Mouse (Mus musculus): ENCODE data around the gene Poln. TPM values are rescaled to one million over a fixed set of nuclear protein-coding genes. Genes with fewer than 3 reads are reported as not detected.

Poln gene
- polyA plus RNA-seq, 1 experiment = 1.5 TPM

GRCm38 (mm10) chr5:34201396-34201795 is 32.1 kb upstream of the Poln start:
- Histone ChIP-seq H3K4me3 (ENCODE audit: insufficient read depth, low read length) (no peak overlapping the region), H3K27ac (ENCODE audit: insufficient read depth, low read depth, low read length) (no peak overlapping the region), H3K4me1 (ENCODE audit: control insufficient read depth, insufficient read depth, low read length) (no peaks in the 10 kb centered on the region)
- TF ChIP-seq POLR2A (IDR thresholded peaks at IDR 0.05; ENCODE audit: borderline replicate concordance, low read depth, low read length) (no peak), CTCF (IDR thresholded peaks at IDR 0.05; ENCODE audit: low read depth, low read length) (no peak)

DNA sequence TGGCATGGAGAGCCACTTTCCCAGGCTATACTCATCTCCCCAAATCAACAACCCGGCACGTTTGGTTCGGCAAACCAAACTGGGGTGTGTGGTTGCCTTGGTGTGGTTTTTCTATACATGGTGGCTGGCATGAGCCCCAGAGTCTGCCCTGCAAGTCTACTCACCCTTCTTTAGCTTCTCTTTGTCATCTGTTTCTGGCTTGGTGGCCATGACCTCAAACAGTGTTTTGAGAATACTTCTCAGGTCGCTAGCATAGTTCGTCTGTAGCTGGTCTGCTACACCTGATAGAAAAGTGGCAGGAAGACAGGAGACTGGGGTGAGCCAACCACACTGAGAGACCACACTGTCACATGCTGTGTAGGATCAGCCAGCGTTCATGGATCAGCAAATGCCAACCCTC is 29.4 kb upstream of the Poln start:
- Histone ChIP-seq H3K4me1 (ENCODE audit: control insufficient read depth, insufficient read depth, low read length) (peaks cover 11% of the 10 kb centered on the region), H3K4me3 (ENCODE audit: insufficient read depth, low read length) (no peak overlapping the region), H3K27ac (ENCODE audit: insufficient read depth, low read depth, low read length) (no peak overlapping the region)
- TF ChIP-seq CTCF (IDR thresholded peaks at IDR 0.05; ENCODE audit: low read depth, low read length) (no peak), POLR2A (IDR thresholded peaks at IDR 0.05; ENCODE audit: borderline replicate concordance, low read depth, low read length) (no peak)

DNA sequence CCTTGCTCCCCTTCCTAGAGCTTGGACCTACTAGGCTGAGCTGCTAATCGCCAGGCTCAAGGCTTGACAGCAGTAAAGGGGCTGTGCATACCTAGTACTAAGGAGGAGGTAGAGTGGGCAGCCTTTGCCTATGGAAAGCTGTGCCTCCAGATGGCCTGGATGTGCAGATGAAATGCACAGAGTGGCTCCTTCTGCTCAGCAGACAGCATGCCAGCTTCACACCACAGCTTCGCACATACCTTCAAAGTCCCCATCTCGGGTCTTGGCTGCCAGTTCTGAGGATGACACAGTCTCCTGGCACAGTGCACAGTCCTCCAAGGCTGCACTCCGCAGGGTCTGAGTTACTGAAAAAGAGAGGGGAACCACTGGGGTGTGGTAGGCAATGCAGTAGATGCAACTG is 28.0 kb upstream of the Poln start:
- no peak for TF ChIP-seq CTCF (IDR thresholded peaks at IDR 0.05; ENCODE audit: low read depth, low read length)
- TF ChIP-seq POLR2A (IDR thresholded peaks at IDR 0.05; ENCODE audit: borderline replicate concordance, low read depth, low read length) = no peak
- H3K27ac ChIP-seq (ENCODE audit: insufficient read depth, low read depth, low read length) = no peak overlapping the region
- peaks cover 11% of the 10 kb centered on the region for H3K4me1 ChIP-seq (ENCODE audit: control insufficient read depth, insufficient read depth, low read length)
- no peak overlapping the region for H3K4me3 ChIP-seq (ENCODE audit: insufficient read depth, low read length)

DNA sequence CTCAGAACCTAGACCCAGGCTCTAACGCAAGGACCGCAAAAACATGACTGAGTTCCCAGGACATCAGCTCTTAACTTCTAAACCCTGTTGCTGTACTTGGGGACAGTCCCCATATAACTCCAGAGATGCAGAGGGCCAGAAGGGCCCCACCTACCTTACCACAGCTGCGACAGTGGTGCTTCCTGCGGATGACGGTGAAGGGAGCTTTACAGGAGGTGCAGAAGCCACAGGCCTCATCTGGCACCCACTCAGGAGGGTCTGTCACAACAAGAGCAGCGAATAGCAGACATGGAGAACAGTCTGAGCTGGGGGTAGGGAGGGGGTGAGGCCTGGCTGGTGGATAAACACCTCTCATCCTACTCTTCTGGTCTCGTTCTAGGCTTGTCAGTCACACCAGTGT is 27.2 kb upstream of the Poln start:
- peaks cover 13% of the 10 kb centered on the region for H3K4me1 ChIP-seq (ENCODE audit: control insufficient read depth, insufficient read depth, low read length)
- TF ChIP-seq CTCF (IDR thresholded peaks at IDR 0.05; ENCODE audit: low read depth, low read length) (no peak), POLR2A (IDR thresholded peaks at IDR 0.05; ENCODE audit: borderline replicate concordance, low read depth, low read length) (no peak)
- no peak overlapping the region for H3K27ac ChIP-seq (ENCODE audit: insufficient read depth, low read depth, low read length)
- H3K4me3 ChIP-seq (ENCODE audit: insufficient read depth, low read length) = no peak overlapping the region

- Histone ChIP-seq H3K27ac (ENCODE audit: insufficient read depth, low read depth, low read length) (no peak overlapping the region), H3K4me1 (ENCODE audit: control insufficient read depth, insufficient read depth, low read length) (peaks cover 18% of the 10 kb centered on the region), H3K4me3 (ENCODE audit: insufficient read depth, low read length) (no peak overlapping the region)
- TF ChIP-seq CTCF (IDR thresholded peaks at IDR 0.05; ENCODE audit: low read depth, low read length) (no peak), POLR2A (IDR thresholded peaks at IDR 0.05; ENCODE audit: borderline replicate concordance, low read depth, low read length) (no peak)
Observed at GRCm38 (mm10) chr5:34195786-34196185, 26.5 kb upstream of the Poln start.

DNA sequence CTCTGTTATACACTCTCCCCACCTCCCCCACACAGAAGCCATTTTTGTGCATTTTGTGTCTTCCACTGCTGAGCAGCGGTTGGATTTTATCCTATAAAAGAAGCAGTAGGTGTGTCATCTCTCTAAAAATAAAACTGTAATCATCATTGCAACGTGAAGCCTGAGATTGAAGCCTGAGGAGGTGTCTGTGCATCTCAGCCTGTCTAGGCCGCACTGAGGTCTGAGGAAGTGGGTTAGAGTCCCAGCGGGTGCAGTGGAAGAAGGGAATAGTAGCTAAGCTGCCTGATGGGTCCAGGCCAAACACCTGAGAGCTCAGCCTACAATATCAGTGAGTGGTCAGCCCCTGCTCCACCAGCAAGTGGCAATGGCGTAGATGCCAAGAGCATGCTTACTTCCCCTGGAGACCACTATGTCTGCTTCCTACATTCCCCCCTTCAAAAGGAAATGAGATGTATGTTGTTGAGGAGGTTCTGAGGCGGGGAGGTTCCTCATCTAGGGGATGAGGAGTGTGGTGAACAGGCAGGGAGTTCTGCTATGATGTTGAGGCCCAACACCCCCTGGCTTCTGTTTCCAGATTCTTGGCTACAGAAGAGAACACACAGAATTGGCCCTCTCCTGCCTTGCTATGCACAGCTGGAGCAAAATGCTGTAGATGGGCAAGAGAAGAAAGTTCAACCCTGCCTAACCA is 25.9 kb upstream of the Poln start:
- Histone ChIP-seq H3K27ac (ENCODE audit: insufficient read depth, low read depth, low read length) (no peak overlapping the region), H3K4me1 (ENCODE audit: control insufficient read depth, insufficient read depth, low read length) (peaks cover 23% of the 10 kb centered on the region), H3K4me3 (ENCODE audit: insufficient read depth, low read length) (no peak overlapping the region)
- TF ChIP-seq CTCF (IDR thresholded peaks at IDR 0.05; ENCODE audit: low read depth, low read length) = no peak
- TF ChIP-seq POLR2A (IDR thresholded peaks at IDR 0.05; ENCODE audit: borderline replicate concordance, low read depth, low read length) = no peak

DNA sequence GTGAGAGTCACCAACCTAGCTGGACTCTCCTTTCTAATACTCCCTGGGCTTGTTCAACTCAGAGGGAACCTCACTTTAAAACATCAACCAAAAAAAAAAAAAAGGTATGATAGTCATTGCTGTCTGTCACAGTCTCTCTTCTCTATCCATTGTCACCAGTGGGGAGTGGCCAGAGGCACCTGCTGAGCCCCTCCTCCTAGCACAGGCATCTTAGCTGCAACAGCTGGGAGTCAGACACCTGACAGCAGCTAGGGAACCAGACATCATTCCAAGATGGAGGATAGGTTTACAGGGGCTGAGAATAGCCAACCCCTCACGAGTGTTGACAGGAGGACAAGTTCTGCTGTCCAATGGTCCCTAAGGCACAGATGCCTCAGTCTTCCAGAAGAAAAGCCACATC is 25.2 kb upstream of the Poln start:
- H3K27ac ChIP-seq (ENCODE audit: insufficient read depth, low read depth, low read length) = no peak overlapping the region
- H3K4me3 ChIP-seq (ENCODE audit: insufficient read depth, low read length) = no peak overlapping the region
- no peak for TF ChIP-seq CTCF (IDR thresholded peaks at IDR 0.05; ENCODE audit: low read depth, low read length)
- TF ChIP-seq POLR2A (IDR thresholded peaks at IDR 0.05; ENCODE audit: borderline replicate concordance, low read depth, low read length) = no peak
- H3K4me1 ChIP-seq (ENCODE audit: control insufficient read depth, insufficient read depth, low read length) = peaks cover 29% of the 10 kb centered on the region

DNA sequence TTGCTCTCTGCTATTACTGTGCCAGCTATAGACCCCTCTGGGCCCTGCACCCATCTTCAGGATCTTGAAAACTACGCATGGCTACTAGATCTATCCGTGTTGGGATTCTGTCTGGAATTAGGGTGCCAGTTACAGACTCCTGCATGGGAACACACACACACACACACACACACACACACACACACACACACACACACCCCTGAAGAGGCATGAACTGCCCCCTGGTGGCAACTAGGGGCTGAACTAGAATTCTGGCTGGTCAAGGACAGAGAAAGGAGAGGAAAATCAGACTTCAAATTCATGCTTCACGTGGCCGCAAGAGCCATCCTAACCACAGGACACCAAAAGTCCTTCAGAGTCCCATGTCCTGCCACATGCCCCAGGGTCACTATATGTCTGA is 22.6 kb upstream of the Poln start:
- H3K27ac ChIP-seq (ENCODE audit: insufficient read depth, low read depth, low read length) = no peak overlapping the region
- no peak overlapping the region for H3K4me3 ChIP-seq (ENCODE audit: insufficient read depth, low read length)
- TF ChIP-seq CTCF (IDR thresholded peaks at IDR 0.05; ENCODE audit: low read depth, low read length) (no peak), POLR2A (IDR thresholded peaks at IDR 0.05; ENCODE audit: borderline replicate concordance, low read depth, low read length) (no peak)
- H3K4me1 ChIP-seq (ENCODE audit: control insufficient read depth, insufficient read depth, low read length) = peaks cover 38% of the 10 kb centered on the region

DNA sequence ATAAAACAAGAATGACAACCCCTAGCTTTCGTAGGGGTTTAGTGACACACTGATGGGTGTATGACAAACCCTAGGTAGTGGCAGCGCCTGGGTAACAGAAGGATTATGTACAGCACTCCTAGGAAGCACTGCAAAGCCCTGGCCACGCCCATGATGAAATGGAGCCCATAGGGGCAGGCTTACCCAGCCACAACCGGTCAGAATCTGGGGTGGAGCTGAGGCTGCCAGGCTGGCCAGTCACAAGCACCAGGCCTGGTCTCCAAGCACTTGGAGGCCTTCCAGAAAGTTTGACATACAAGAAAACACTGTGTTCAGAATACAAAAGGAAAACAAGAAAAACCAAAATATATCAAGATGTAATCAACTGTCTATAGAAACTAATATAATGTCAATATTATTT is 21.8 kb upstream of the Poln start:
- H3K27ac ChIP-seq (ENCODE audit: insufficient read depth, low read depth, low read length) = no peak overlapping the region

DNA sequence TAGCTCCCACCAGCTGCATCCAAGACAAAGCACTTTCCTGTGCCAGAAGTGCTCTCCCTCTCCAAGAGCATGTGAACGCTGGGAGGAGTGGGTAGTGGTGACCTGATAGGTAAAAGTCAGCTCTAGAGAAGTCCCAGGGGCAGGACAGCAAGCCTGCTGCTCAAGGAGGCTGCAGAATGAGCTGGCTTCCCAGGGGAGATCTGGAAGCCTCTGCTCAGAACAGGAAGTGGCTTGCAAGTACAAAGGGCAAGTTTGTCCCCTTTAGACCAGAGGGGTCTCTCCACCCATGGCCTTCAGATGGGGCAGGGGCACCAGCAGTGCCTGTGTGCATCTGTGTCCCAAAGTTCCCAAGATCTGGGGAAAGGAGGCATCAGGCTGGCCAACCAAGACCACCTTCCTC is 20.3 kb upstream of the Poln start:
- TF ChIP-seq CTCF (IDR thresholded peaks at IDR 0.05; ENCODE audit: low read depth, low read length) = no peak
- no peak for TF ChIP-seq POLR2A (IDR thresholded peaks at IDR 0.05; ENCODE audit: borderline replicate concordance, low read depth, low read length)
- peaks cover 44% of the 10 kb centered on the region for H3K4me1 ChIP-seq (ENCODE audit: control insufficient read depth, insufficient read depth, low read length)

More for the DNA sequence above, 21.8 kb upstream of the Poln start:
- peaks cover 39% of the 10 kb centered on the region for H3K4me1 ChIP-seq (ENCODE audit: control insufficient read depth, insufficient read depth, low read length)
- TF ChIP-seq POLR2A (IDR thresholded peaks at IDR 0.05; ENCODE audit: borderline replicate concordance, low read depth, low read length) (no peak), CTCF (IDR thresholded peaks at IDR 0.05; ENCODE audit: low read depth, low read length) (no peak)
- H3K4me3 ChIP-seq (ENCODE audit: insufficient read depth, low read length) = no peak overlapping the region

More for the DNA sequence above, 20.3 kb upstream of the Poln start:
- H3K4me3 ChIP-seq (ENCODE audit: insufficient read depth, low read length) = no peak overlapping the region
- peak overlapping the region; percentile 82 for H3K27ac ChIP-seq (ENCODE audit: insufficient read depth, low read depth, low read length)

Data from bone marrow macrophage, adult 2 months (primary cell).